Mouse (Mus musculus) gastrocnemius, postnatal 25 days (tissue): Measurements from ENCODE around the gene Trim45. TPM values are rescaled to one million over a fixed set of nuclear protein-coding genes. Genes with fewer than 3 reads are reported as not detected.

Experiments used
- DNase-seq: peaks from one replicate; pipeline ENCODE4 v3.0.0; 2022
- long read RNA-seq, 2 experiments: library from polyadenylated mRNA; stranded (forward); transcript quantifications; one replicate each; pipeline ENCODE4 v2.0.0; 2021
- total RNA-seq, 2 experiments: library from RNA; stranded (reverse); gene quantifications; 1 replicate in 1 of 2; 2 replicates in 1 of 2; pipeline ENCODE4 v1.2.3; 2021

Gene Trim45
- total RNA-seq, result 1 to 10 TPM; 3.9 to 6.0 TPM
- long read RNA-seq, experiment 1, partial matches to known transcripts, result 3 of 3 reads
- long read RNA-seq, experiment 1, other reads (novel, unspliced or antisense), result 0 of 3 reads
- long read RNA-seq, experiment 2, partial matches to known transcripts, result 1 of 1 reads
- long read RNA-seq, experiment 2, other reads (novel, unspliced or antisense), result 0 of 1 reads

DNA sequence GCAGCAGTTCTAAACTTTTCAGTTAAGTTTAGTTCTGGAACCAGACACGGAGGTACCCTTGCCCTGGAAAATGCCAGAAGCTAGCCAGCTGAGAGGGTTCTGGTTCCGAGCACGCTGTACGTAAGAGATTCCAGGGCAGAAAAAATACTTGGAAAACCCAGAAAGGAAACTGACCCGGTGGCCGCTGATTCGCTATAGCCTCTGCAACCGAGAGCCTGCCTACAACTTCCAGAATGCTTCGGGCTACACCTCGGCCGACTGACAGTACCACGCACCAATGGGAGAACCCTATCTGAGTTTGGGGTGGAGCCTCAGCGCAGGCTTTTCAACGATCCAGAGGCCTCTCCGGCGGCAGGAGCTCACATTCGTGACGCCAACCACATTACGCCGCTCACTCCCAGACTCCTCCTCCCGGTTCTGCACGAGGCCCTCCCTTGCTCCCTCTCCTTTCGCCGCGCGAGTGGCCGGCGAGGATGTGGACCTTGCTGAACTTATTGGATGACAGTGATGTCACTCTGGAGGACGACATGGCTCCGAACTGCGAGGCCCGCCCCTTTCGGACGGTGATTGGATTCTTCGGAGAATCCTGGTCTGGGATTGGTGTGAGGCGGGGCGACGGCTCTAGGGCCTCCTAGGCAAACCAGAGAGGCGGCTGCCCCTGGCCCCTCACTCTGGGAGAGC lies at the start of gene Trim45:
Gene Trim45, plus strand, starts transcription at position 378 of the 681 bp plus-strand sequence.
- DNase-seq, result peak; percentile 100

DNA sequence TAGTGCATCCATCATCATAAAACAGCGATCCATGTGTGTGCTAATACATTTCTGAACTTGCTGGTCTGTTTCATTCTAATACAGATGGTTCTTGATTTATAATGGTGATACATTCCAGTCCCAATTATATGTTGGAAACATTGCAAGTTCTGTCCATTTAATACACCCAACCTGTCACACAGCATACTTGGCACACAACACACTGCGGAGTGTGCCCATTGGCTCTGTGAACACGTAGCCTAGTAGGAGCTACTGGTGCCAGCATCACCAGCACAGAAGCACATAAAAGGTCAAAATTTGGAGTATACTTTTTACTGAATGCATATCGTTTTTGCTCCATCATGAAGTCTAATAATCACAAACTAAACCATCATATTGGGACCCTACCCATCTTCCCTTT lies 44.9 kb upstream of the Trim45 start:
- no peak for DNase-seq

DNA sequence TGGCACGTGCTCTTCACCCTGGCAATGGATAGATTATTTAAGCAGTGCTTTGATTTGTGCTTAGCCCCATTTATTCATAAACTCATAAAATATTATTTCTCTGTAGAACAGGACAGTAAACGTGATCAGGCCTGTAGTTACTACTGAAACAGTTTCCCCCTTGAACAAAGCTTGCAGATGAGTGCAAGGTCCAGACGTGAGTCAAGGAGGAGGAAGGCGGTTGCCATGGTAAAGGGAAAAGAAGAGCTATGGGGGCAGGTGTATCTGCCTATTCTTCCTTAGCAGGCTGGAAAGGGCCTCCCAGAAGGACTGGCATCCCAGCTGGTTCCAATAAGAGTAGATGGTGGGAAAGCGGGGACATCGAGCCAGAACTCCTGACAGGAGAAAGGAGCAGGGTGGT lies 40.6 kb upstream of the Trim45 start:
- DNase-seq, result no peak

DNA sequence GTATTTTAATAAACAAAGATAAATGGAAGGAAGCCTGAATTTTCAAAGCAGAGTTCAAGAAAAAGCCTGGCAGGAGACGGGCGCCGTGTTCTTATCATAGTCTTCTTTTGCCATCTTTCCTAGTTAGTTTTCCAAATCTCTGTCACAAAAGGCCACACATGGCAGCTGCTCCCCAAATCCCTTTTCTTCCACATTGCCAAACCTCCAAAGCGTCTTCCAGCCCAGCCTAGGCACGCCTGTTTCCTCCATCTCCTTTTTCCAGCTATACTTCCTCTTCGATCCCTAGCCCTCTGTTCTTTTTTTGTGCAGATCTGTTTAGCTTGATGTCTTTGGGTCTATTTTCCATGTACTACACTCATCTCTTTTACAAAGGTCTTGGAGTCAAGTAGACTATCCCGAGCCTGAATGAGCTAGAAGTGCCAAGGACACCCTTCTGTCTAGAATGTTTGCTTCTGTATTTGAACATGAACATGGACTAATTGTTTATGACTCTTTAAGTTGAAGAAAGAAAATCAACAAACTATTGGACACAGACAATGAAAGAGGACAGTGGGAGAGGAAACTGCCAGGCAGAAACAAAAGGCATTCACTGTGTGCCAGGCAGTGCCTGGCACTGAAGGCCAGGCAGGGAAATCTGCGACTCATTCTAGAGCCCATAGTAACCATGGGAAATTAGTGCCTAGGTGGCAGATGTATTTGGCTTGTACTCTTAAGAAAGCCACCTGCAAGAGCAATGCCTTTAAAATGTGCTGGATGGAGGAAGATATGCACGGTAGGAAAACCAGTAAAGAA lies 40.0 kb upstream of the Trim45 start:
- DNase-seq, result no peak

DNA sequence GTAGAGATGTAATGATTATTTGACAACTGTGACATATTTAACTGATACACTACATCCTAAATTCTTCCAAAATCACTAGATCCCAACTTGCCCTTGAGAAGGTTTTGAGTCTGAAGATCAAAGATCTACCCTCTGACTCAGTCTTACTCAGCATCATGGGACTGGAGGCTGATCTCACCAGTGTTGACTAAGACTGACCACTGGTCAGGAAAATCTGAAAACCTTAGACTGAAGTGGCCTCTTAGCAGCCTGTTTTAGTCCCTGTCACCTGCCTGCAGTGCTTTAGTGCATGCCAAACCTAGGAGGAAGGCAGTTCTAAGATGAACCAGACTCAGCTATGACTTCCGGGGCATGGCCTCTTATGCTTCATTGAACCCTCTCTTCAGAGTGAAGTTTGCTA lies 32.8 kb upstream of the Trim45 start:
- no peak for DNase-seq

DNA sequence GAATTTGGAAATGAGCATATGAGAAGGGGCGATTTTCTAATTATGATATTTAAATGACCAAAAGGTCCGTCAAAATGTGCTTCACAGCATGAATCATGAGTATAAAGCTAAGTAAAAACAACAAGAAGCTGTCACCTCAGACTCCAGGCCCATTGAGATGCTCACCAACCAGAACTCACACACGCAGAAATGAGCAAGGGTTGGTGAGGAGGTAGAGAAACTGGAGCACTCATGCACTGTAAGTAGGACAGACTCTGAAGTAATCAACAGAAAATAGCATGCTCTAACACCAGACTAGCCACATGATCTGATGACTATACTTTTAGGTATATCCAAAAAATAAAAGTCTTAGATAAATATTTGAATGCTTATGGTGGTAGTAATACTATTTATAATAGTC lies 31.6 kb upstream of the Trim45 start:
- no peak for DNase-seq

DNA sequence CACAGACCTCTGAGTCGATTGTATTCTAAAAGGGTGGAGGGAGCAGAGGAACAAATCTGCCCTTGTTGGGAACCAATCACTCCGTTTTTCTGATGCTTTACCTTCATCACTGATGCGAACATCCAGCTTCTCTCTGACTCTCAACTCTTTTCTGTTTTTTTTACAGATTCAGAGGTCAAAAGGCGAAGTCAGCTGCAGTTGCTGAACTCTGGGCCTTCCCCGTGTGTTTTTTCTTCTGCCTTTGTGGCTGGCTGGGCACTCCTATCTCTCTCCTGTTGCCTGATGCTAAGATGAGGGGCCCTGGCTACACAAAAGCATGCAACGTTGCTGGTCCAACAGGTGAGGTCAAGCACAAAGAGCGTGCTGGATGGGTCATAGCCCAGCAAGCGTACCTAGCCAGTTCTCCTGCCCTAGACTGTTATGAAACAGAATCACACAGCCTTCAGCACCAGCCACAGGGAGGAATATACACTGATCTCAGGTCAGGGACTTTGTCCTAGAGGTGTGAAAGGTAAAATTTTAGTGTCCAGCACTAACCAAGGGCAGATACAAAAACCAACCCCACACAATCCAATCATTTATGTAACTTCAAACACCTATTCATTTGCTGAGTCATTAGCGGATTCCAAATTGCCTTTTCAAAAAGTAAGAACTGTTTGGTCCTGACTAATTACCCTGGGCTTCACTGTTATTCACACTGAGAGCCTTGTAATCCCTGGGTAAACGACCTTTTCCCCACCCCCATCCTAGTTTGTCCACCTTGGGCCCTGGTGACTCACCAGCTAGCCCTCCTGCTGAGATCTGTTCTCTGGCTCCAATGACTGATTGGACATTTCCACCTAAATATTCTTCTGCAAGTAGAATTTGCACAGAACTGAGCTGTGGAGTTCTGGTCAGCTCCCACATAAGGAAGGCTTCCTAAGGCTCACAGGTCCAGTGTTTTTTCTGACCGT lies 29.3 kb upstream of the Trim45 start:
- no peak for DNase-seq

DNA sequence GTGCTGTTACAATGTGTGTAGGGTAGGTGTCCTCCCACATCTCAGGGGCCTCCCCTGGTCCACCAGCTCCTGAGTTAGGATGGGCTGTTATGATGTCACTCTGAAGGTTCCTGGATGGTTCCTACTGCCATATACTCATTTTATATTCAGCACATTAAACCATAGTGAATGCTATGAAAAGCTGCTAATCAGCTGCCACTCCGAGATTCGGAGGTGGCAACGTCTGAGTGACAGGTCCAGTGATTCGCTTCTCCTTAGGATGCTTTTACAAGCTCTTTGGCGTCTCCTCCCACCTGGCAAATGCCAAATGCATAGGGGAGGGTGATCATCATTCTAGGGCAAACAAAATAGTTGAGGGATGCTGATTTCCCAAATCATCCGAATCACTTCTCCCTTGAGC lies 26.5 kb upstream of the Trim45 start:
- DNase-seq, result no peak

DNA sequence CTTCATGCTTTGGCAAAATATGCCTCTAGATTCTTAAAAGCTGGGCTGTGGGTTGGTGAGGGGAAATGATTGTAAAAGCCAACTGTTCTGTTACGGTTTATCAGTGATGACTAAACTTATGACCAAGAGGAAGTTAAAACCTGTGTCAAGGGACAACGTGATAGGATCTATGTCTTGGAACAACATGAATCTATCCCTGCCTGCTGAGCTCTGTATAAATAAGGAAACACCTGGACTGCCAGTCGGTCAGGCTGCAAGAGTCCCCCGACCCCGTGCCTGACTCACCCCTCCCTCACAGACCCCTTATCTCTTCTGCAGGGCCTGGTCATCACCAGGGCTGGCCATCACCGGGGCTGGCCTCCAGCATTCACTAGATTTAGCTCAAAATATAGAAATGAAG lies 15.9 kb upstream of the Trim45 start:
- no peak for DNase-seq

DNA sequence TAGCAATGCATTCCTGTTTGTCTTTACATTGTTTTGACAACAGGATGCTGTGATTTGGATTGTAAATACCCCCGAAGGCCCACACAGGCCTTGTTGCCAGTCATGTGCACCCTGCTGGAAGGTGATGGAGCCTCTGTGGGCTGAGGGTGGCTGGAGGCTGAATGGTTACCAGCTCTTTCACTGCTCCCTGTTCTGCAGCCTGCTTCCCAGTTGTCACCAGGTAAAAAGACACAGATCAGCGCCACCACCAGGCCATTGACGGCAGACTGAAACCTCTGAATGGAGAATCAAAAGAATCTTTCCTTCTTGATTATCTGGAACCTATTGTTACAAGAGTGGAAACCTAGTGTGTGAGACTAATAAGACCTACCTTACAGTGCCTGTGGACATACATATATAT lies 15.1 kb upstream of the Trim45 start:
- DNase-seq, result no peak

DNA sequence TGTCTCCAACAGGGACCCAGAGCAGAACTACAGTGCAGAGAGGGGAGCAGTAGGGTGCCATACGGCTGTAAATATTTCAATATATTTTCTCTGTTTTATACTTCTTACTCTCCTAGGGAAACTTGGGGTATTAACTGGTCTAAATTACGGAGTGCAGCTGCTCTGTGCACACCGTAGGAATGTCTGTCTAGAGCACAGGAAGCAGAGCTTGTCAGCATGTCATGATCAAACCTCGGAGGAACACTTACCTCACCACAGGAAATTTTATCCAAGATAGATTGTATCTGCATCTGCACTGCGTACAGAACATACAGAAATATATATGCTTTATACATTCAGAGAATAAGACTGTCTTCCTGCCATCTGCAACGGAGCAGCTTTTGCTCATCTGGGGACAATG lies 13.4 kb upstream of the Trim45 start:
- DNase-seq, result no peak

DNA sequence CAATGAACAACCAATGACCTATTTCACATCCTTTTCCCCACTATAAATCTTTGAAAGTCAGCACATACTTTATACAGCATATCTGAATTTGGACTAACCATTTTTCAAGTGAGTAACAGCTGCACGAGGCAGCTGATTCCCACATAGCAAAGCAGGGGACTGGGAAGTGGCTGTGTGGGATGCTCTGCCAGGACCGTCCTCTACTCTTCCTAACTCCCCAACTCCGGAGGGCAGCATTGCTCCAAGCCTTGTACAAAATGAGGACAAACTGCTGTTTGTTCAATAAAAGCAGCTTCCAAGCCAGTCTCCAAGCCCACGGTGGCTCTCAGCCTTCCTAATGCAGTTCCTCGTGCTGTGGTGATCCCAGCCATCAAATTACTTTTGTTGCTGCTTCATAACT lies 11.4 kb upstream of the Trim45 start:
- DNase-seq, result no peak

DNA sequence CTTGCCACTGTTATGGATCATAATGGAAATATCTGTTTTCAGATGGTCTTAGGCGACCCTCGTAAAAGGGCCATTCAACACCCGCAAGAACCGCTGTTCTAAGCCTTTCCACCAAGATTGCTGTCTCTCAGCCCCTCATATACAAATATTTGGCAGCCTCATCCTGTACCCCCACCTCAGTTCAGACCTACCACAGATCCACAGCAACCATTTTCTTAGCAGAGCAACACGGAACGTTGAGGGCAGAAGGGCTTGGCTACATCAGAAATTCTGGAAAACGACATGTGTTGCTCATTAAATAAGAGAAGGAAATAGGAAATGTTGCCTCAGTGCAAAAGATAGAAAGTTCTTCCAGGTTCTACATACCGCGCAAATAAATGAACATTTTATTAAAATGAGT lies 11.0 kb upstream of the Trim45 start:
- DNase-seq, result no peak

DNA sequence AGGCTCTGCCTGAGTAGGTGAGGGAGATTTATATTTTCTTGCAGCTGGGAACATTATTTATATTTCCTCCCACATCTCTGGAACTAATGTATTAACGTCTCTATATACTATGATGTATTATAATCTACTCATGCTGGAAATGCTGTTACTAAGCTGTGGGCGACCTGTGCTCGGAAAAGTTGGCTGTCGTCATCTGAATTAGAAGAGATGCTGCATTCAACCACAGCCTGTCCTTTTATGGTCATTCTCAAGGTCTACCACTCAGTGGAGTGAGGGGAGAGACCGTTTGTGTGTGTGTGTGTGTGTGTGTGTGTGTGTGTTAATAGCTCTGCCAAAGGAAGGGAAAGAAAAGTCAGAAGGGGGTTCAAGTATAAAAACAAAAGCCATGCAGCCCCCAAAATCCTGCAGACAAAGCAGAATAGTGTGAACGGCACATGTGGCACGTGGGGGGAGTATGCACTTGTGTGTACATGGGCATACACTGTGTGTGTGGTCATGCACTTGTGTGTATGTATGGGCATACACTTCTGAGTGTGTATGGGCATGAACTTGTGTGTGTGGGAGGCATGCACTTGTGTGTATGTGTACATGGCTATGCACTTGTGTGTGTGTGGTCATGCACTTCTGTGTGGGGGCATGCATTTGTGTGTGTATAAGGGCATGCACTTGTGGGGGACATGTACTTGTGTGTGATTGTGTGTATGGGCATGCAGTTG lies 10.3 kb upstream of the Trim45 start:
- DNase-seq, result no peak

DNA sequence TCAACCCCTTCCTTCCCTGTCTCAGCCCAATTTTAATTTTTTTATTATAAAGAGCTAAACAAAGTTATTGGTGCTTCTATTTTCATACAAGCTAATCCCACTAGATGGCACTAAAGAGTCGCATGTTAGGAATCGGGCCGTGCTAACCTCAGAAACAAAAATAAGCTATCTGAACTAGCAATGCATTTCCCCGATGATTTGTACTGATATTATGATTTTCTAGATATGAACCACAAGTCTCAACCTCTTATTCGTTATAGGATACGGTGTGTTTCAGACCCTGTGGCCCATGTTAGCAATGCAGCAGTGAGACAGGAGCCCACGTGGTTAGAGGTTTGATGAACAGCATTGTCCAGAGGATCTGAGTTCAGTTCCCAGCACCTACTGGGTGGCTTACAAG lies 5.2 kb upstream of the Trim45 start:
- no peak for DNase-seq

DNA sequence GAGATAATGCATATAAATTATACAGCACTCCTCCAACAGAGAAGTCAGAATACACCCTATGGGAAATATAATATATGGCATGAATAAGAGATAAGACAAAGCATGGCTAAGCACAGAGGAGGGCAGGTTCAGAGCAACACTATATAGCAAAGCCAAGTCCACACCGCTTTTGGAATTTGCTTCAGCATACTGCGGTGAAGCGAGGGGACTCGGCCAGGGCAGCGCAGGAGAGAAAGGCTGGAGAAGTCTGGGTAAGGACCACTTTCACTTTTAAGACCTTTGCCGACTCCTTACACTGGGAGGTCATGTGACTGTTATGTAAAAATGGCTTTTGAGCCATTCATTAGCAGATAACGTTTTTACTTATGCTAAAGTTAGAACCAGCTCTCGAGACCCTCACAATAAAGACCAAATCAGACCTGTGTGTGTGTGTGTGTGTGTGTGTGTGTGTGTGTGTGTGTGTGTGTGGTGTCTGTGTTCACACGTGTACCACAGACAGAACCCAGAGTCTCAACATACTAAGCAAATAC lies 1.3 kb upstream of the Trim45 start:
- DNase-seq, result no peak

DNA sequence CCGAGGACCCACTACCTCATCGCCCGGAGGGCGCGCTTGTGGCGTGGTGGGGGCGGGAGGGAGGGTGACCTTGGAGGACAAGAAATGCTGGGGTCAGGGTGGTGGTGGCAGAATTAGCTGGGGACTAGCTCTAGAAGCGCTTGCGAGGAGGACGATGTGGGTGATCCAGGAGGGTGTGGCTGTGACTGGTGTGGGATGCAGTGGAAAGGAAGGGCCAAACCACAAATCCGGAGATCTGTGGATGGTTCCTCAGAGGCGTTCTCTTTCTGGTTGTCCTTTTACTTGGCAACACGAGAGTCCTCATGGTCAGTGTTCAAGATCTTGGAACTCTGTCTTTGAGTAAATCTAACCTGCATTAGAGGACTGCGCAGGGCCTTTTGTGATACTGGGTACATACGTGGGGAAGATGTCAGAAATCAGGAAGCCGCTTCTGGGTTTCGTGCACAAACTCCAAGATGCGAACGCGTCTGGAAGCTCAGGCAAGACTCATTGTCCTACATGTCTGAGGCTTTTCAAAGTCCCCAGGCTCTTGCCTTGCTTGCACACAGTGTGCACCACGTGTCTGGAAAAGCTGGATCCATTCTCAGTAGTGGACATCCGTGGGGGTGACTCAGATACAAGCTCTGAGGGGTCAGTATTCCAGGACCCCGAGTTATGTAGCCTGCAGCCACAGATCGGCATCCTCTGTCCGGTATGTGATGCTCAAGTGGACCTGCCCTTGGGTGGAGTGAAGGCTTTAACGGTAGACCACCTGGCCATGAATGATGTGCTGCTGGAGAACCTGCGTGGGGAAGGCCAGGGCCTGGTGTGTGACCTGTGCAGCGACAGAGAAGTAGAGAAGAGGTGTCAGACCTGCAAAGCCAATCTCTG lies 739 bp downstream of the Trim45 start:
- no peak for DNase-seq

DNA sequence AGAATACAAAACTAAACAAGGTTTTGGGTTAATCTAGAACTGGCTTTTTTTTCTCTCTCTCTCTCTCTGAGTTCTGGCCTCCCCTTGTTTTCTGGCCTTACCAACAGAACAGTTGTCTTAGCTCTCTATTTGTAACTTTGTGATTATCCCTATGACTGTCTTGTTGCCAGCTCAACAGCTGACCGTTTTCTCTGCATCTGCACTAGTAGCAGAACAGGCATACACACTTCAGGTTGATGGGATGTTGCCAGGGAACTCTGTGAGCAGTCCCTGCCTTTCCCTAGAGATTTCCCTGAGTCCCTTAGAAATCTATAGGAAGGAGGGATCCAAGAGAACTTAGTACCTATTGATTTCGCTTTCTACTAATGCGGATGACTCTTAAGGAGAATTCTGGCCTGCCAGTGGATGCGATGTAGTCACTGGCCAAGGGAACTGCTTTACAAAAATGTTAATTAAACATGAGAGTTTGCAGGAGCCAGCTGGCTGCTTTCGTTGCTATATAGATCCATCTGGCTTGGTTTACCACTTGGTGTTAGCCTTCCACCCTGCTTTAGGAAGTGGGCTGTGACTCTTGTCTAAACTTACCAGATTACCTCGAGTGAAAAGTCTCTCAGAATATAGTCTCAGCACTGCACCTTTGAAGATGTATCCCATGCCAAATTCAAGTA lies 2.2 kb downstream of the Trim45 start:
- no peak for DNase-seq

DNA sequence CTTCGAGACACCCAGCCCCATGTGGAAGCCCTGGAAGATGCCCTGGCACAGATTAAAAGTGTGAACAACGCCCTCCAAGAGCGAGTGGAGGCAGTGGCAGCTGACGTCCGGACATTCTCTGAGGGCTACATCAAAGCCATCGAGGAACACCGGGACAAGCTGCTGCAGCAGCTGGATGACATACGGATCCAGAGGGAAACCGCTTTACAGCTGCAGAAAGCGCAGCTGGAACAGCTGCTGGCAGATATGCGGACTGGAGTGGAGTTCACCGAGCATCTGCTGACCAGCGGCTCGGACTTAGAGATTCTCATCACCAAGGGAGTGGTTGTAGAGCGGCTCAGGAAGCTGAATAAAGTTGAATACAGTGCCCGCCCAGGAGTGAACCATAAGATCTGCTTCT lies 3.2 kb downstream of the Trim45 start:
- no peak for DNase-seq
